Mouse (Mus musculus) liver, embryonic 14.5 days (tissue): ENCODE measurements around the gene Ager.

Source experiments
- CTCF ChIP-seq: IDR thresholded peaks from 2 replicates; pipeline ENCODE4 v1.5.1; 2016; ENCODE audit warnings: antibody characterized with exemption, low read depth, control low read depth
- EP300 ChIP-seq: IDR thresholded peaks from 2 replicates; pipeline ENCODE4 v1.6.1; 2016; ENCODE audit warnings: antibody characterized with exemption, low read depth

DNA sequence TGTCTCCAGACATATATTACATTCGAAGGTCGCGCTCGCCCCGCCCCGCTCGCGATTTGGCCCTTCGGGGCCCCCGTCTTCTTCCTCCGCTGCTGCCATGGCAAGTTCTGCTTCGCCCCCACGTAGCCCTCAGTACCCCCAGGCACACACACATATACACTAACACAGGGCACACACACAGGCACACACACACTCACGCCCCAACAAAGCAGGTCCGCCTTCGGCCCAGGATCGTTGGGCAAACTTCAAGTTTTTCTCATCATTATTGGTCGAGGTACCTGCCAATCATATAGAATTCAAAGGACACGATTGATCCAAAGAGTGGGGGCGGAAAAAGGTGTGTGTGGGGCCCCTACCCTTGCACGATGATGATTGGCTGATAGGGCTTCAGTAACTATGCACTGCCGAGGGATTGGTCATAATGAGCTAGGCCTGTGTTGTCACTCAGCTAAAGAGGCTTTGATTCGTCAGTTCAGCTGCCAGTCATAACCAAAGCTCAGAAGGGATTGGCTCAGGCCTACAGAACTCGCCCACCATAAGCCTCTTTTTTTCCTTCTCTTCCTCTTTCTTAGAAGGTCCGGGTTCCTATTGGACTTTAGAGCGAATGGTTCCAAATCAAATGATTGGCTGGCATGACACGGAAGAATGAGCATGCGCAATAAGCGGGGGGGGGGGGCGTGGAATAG, 5.9 kb downstream of the Ager start, which contains the start of gene Rnf5:
- TF ChIP-seq CTCF = no peak
- peak; percentile 68 for TF ChIP-seq EP300
